Mouse (Mus musculus) cerebellum, postnatal 10 days (tissue): Measurements from ENCODE around the gene Exosc2.

Experiments used
- DNase-seq, 2 experiments: peaks; one replicate each; pipeline ENCODE4 v3.0.0; 2021; ENCODE audit warnings: mixed read lengths in 2 of 2

The Exosc2 gene

DNA sequence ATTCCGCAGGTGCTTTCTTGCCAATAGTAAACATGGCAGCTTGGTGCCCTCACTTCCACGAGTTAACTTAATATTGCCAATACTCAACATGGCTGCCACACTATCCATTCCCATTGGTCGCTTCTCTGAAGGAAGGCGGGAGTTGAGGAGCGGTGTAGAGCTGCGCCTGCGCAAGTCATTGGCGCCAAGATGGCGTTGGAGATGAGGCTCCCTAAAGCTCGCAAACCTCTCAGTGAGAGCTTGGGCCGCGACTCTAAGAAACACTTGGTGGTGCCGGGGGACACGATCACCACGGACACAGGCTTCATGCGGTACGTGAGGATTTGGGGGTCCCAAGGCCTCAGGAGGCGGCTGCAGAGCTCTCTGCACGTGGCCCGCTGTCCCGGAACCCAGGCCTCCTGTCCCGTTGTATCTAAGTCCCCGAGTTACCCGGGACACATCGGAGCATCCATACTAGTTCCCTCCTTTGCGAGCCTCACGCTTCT is at the start of gene Exosc2:
Exosc2 (plus strand) TSS at position 165 of the 485 bp plus-strand sequence.
- DNase-seq = peak; percentile 94

DNA sequence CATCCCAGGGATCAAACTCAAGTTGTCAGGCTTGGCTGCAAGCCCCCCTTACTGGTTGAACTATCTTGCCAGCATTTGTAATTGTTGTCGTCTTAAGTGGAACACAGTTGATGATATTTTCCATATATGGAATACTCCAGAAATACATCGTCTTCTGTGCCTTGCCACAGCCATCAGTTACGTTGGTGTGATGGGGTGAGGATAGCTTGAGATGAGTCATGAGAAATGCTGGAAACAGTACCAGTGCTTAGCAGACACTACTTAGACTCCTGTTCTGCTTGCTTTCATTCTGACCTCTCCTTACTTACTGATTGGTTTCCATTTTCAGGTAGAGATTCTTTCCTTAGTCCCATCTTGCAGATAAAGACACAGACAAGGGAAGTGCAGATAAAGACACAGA is 37.0 kb upstream of the Exosc2 start:
- DNase-seq = no peak

DNA sequence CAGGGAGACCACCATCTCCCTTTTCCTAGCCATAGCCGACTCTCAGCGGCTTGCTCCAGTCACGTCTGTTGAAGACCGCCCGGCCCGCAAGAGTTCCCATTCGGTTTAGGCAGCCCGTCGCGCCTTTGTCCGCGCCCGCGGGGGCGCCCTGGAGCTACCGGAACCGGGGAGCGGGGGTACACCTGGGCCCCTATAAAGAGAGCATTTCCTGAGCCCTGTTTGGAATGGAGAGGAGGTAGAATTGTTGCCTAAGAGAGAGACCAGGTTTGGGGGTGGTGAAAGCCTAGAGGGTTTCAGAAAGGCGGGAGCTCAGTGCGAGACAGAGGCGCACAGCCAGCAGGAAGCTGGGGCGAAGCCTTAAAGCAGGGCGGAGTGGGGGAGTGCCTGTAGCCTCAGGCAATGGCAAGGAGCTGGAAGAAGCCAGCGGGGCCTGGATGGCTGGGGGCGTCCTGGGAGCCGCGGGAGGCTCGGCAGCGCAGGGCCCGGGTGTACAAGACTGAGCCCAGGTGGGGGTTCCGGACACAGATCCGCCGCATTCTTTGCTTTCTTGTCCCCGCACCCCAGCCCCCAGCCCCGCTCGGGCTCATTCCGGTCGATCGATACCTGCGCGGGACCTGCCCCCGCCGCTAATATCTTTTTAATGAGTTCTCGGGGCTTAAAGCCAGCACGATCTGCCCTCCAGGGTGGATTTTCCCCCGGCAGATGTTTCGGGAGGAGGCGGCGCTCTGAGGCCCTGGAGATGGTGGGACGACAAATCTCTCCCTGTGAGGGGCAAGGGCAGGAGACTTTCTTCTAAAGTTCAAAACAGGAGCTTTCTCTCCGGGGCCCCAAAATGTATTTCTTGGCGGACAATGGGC is 35.0 kb upstream of the Exosc2 start:
- DNase-seq = no peak

DNA sequence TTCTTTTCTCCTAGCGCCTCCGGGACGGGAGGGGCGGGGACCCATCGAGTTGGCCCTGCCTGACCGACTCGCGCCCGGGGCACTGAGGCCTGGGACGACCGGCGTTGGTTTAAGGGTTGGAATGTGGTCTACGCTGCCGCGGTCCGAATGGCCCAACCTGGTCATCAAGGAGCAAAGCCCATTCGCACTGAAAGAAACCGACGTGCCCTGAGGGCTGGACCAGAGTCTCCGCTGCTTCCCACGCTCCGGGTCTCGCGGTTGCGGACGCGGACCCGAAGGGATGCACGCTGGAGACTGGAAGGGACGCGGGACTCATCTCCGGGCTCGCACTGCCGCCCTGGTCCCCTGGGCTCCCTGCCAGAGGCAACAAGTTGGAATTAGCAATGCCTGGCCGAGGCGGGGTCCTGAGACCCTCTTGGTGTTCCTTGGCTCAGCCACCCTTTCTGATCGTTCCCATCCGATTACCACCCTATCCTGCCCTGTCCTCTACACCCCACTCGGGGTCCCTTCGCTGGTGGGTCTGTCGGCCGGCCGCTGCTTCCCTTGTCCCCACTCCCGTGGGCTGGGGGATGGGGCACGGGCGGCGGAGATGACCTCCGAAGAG is 34.3 kb upstream of the Exosc2 start:
- DNase-seq = peak; percentile 45 to 48

DNA sequence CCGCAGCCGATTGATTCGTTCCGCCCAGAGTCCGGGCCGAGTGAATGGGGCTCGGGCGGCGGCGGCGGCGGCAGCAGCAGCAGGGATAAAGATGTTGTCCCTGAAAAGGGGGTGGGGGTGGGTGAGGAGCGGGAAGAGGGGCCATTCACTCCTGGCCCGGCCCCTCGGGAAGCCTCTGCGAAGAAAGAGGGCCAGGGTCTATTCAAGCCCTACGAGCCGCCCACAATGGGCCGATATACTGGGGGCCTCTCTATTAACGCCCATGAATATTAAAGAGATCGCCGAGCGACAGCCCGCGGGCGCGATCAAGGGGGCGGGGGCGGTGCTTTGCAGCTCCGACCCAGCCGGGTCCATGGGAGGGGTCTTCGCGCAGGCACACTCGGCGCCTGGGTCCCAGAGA is 33.8 kb upstream of the Exosc2 start:
- peak in 1 of 2 experiments; percentile 28 for DNase-seq

DNA sequence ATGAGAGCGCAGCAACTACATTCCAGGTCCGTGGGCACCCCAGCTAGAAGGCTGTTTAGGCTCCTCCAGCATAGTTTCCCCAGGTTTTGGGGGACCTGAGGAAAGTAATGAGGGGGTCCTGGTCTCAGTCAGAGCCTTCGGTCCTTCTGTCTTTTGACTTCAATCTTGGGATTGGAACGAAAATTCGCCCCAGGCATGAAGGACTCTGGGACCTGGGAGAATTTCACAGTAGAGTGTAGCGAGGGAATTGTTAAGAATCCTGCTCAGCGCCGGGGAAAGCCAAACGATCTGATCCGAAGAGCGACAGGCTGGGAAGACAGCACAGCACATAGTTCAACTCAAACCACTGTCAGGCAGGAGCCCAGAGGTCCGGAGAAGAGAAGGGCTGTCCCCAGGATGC is 33.2 kb upstream of the Exosc2 start:
- no peak for DNase-seq

DNA sequence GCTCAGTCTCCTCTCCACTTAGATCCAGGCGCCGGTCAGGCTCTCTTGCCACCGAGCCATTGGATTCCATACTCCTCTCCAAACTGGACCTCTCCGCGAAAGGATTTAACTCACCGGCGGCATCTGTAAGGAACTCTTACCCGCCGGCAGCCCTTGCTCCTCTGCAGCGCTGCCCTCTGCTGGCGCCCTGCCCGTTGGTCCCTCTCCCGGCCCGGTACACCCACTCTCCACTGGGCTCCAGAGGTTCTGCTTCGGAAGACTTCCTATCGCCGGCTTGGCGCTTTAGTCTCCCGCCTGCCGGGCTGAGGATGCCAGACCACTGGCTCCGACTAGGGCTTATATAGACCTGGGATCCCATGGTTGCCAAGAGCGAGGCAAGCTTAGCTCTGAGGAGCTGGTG is 32.7 kb upstream of the Exosc2 start:
- peak; percentile 67 to 71 for DNase-seq

DNA sequence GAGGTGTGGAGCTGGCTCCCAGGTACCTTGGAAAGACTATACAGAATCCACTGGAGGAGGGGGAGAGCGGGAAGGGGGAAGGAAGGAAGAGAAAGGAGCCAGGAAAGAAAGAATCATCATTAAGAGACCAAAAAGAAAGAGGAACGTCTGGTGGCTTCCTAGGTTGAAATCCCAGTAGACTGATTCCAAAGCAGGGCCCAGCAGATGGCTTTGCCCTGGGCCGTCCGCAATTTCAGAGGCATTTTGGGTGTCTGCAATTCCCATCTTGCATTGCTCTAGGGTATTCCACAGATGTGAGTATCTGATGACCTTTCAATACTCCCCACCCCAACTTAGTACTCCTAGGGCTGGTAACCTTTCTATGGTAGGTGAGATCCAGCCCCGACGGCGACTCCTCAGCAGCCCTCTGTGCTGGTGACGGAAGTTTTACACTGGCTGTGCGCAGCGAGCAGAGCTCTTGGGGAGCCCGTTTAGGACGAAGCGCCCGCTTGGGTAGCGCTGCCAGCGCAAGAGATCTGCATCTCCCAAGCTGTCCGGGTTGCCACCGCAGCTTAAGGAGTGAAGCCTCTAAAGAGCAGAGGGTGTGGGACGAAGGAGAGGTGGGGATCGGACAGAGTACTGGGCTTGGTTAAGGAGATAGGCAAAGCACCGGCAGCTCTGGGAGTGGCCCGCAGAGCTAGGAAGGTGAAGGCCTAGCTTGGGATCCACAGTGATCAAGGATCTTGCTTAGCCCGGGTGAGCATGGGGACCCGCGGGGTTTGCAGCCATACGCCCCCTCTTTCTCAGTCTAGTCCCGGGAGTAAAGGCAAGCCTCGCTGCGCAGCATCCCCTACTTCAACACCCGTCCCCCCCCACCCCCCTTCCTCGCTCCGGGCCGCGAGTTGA is 31.7 kb upstream of the Exosc2 start:
- no peak for DNase-seq

DNA sequence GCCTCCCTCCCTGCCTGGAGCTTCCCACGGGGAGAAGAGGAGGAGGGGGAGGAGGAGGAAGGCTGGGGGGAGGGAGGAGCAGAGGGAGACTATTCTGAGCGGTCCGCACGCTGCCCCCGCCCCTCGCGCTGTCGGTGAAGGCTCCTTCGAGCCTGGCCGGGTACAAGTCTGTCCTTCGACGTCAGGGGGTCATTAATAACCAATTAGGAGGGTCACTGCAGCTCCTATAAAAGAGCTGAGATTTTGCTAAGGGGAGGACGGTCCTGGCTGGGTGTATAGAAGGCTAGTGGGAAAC is 31.1 kb upstream of the Exosc2 start:
- DNase-seq = no peak

DNA sequence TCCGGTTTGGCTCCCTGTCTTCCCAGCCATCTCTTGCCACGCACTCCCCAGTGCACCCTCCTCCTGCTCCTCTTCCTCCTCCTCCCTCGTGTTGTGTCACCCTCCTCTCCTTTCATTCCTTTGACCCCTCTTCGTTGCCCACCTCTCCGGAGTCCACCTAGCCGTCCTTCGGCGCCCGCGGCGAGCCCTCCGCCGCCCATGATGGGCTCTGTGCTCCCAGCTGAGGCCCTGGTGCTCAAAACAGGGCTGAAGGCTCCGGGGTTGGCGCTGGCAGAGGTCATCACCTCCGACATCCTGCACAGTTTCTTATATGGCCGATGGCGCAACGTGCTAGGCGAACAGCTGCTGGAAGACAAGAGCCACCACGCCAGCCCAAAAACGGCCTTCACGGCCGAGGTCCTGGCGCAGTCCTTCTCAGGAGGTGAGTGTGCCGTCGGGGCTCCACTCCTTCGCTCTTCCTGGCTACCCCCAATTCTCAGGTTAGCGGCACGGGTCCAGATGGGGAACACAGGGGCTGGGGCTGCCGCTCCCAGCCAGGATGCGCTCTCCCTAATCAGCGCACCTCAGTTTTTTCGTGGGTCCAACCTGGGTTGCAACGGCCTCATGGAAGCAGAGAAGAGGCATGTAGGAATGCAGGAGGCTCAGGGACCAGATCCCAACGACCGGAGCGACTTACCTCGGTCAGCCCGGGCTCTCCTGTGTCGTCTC is 30.5 kb upstream of the Exosc2 start, which contains the start of gene Prdm12:
Prdm12 (plus strand) TSS at position 137 of the 708 bp plus-strand sequence.
- DNase-seq = no peak

DNA sequence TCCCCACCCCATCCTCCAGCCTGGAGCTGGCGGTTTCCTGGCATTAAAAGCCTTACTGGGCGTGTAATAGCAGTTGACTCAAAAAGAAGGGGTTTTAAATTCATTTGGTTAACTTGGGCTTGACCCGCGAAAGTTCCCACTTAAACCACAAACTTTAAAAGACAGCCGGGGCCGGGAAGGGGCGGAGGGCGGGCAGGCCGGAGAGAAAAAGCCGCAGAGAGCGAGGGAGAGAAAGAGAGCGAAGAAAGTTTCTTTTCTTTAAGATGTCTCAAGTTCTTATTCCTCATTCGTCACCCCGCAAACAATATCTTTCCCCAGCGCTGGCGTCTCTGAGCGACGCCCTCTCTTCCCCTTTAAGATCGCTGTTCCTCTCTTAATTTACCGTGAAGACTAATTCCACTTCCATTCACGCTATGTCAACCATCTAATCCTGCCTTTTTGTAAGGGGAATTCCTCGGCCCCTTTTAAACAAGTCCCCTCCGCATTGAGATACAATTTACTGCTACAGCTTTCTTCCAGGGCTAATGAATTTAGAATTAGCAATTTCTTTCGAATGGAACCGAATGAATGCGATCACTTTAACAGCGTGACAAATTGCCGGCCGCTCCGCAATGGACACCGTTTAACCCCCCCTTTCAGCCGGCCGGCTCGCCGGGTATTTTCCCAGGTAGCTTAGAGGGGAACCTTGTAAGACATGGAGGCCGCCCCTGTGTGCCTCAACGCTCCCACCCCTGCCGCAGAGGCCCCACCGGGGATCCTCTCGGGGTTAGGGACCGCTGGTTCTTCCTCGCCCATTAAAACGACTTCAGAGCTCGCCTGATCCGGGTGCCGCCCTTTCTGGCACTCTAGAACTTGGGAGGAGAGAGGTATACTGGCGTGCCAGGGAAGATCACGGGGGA is 29.7 kb upstream of the Exosc2 start:
- DNase-seq = peak; percentile 30 to 40

DNA sequence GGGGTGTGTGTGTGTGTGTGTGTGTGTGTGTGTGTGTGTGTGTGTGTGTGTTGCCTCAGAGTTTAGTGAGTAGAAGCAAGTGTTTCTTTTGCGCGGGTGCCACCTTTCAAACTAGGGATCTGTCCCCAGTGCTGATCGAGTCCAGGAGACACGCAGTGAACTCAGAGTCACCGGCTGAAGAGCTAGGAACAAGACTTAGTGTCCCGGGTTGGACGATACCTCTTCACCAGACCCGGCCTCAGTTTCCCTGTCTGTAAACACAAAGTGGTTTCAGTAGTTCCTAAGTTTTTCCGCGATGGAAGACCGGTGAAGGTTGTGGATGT is 29.0 kb upstream of the Exosc2 start:
- DNase-seq = no peak

DNA sequence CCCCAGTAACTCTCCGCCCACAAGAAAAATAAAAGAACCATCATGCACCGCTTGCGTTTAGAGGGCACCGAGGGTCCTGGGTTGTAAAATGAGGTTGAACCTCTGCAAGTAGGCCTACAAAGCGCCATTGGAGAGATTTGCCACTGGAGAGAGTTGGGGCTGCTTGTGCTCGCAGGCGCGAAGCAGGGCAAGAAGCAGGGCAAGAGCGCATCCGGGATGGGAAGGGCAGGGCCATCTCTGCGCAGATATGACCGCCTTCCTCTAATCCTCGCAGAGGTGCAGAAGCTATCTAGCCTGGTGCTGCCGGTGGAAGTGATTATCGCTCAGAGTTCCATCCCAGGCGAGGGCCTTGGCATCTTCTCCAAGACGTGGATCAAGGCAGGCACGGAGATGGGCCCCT is 28.6 kb upstream of the Exosc2 start:
- DNase-seq = no peak

DNA sequence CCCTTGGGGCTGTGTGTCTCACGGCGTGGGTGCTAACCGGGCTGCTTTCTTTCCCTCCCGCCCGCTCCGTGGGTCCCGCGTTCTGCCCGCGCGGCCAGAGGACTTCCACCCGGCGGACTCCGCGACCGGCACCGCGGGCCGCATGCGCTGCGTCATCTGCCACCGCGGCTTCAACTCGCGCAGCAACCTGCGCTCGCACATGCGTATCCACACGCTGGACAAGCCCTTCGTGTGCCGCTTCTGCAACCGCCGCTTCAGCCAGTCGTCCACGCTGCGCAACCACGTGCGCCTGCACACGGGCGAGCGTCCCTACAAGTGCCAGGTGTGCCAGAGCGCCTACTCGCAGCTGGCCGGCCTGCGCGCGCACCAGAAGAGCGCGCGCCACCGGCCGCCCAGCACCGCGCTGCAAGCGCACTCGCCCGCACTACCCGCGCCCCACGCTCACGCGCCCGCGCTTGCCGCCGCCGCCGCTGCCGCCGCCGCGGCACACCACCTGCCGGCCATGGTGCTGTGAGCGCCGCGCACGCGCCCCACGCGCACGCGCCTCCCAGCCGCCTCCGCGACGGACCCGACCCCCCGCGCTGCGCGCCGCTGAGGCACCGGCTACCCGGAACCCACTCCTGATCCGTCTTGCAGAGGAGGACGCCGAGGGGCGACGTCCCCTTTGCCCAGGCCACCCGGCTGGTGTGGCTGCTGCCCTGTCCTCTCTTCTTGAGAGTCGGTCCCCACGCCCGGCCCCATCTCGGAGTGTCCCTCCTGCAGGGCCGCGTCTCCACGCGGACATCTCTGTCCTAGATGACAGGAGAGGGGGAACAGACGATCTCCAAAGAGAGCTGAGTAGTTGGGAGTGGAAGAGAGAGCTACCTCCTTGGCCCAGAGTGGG is 16.3 kb upstream of the Exosc2 start:
- peak; percentile 62 to 64 for DNase-seq

DNA sequence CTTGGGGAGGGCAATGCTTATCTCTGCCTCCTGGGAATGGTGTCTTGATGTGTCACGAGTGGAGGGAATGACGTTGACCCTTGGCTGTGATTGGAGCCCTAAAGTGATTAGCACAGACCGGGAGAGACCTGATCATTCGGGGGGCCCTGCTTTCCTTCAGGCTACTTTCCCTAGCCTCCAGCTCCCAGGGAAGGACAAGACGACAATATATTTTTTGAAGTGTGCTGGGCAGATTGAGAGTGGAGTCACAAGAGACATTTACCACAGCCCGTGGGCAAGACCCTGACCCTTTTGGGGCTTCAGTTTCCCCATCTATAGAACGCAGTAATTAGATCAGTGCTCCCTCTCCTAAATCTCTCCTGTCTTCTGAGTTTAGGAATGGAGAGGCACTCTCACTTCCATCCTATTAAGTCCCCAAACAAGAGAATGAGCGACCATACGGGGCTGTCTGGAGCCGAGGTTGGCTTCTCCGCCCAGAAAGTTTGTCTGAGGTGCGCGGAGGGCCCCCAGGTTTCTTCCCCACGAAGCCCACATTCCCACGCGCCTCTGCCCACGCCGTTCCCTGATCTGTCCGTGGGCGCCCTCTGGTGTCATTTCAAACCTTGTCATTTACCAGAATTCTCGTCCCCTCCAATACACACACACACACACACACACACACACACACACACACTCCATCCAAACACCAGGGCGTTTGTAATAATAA is 15.5 kb upstream of the Exosc2 start:
- DNase-seq = peak; percentile 88 to 90

DNA sequence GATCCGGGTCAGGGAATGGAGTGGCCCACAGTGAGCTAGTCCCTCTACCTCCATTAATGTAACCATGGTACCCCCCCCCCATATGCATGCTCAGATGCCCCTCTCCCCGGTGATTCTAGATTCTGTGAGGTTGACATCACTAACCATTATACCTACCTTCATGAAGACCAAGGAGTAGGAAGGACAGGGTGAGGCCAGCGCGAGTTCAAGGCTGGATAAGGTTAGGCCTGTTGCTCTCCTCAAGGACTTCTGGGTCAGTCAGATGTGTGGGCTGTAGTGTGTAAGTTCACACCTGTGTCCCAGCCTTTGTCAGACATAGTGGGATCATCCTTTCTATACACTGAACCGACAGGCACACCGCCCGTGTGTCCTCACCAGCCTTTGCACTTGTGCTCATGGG is 14.1 kb upstream of the Exosc2 start:
- DNase-seq = no peak

DNA sequence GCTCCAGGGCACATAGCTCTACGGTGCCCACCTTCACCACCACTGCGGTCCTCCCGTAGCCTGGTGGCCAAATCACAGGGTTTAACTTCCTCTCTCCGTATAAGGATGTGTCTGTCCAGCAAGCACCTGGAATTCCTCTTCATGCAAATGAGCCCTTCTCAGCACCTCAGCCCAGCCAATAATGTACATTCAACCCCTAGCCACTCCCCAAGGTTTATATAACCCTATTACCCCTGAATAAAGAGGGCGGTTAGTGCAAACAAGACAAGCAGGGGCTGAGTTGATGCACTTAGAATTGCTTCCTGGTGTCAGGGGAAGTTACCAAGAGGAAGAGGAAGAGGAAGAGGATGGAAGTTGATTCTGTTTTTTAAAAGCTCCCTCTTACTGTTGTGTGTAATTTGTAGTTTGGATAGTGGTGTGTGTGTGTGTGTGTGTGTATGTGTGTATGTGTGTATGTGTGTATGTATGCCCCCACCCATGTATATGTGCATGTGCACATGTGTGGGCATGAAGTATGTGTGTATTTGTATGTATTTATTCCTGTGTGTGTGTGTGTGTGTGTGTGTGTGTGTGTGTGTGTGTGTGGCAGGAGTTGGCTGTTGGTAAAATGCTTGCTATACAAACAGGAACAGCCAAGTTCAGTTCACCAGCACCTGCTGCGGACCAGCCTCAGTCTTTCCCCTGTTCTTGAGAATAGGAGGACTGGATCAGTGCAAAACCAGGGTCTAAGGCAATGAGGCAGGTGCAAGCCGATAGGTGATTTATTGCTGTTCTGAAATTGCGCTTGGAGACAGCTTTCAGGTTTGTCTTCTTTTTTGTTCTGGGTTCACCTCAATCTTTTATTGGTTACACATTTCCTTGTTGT is 7.3 kb upstream of the Exosc2 start:
- no peak for DNase-seq

DNA sequence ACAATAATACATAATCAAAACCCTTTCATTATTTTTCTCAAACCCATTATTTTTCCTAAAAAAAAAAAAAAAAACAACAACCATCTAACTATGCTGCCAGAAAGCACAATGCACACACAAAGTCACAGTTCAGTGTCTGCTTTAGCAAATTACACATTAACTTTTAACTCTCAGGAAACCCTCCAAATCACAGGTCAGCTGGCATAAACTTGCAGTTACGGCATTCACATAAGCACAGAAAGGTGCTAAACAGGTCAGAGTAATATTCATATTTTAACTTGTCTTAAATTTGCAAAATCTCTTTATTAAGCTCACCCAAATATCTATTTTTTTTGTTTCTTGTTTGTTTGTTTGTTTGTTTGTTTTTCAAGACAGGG is 6.7 kb upstream of the Exosc2 start:
- no peak for DNase-seq

DNA sequence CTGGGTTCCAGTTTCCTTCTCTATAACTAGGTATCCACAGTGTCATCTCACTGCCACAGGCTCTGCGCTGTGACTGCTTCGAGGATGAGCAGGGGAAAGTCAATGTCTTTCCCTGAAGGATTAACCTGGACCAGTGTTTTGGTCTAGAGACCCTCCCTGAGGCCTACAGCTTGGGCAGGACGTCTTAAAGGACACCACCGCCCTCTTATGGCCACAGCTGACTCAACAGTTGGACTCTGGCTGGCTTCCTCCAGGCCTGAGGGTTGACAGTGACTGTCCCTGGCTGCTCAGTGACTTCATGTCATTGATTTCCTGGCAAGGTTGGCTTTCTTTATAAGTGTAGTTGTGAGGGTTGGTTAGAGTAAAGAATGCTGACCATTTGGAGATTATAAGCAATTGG is 3.2 kb upstream of the Exosc2 start:
- peak; percentile 48 to 60 for DNase-seq
